Mouse (Mus musculus) gastrocnemius, postnatal 14 days (tissue): ENCODE results near the gene Lkaaear1. TPM values are rescaled to one million over a fixed set of nuclear protein-coding genes. Genes with fewer than 3 reads are reported as not detected.

ENCODE experiments used
- DNase-seq: peaks from one replicate; pipeline ENCODE4 v3.0.0; 2021; ENCODE audit warnings: mixed read lengths
- intact Hi-C: fragments of 180-260 bp; cut with DNase I; formaldehyde crosslinking; loops from one replicate; pipeline ENCODE4 v1.15.1; 2025; ENCODE audit warnings: low total_unique reads
- total RNA-seq, 2 experiments: library from RNA; stranded (reverse); gene quantifications; 2 replicates each; pipeline ENCODE4 v1.2.3; 2021

Gene Lkaaear1
- total RNA-seq, 2 experiments from 2014 or later = not detected

GRCm38 (mm10) chr2:181687586-181687985 is 10.7 kb downstream of the Lkaaear1 start:
- intact Hi-C loops = no loop called here
- DNase-seq = no peak

DNA sequence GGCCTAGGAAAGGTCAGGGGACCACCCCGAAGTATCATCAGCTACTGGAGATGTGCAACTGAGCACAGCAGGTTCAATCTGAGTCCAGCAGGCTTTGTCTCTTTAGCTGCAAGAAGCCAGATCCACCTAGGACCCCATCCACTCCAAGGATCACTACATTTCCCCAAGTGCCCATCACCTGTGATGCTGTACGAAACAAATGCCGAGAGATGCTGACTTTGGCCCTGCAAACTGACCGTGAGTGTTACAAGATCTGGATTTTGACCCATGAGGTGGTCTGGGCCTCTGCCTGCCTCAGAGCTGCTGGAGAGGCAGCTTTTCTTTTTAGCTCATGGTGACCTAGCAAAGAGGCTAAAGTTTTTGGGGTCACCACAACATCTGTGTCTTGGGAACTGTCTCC is 12.6 kb downstream of the Lkaaear1 start:
- no peak for DNase-seq
- intact Hi-C loops = no loop called here

- intact Hi-C loops = no loop called here
- no peak for DNase-seq
Measured at GRCm38 (mm10) chr2:181684713-181685112, 13.5 kb downstream of the Lkaaear1 start.

DNA sequence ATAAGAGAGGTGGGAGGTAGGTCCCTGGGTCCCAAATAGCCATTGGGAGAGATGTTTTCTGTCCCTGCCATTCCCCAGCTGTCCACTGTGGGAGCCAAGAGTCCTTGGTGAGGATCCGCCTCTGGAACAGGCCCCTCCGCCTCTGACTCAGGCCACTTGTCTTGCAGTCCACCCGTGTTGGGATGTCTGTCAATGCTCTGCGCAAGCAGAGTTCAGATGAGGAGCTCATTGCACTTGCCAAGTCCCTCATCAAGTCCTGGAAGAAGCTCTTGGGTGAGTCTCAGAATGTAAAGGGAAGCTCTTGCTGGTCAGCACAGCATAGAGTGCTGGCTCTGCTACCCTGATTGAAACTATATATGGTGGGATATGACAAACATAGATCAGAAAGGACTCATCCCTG is 14.9 kb downstream of the Lkaaear1 start:
- DNase-seq = no peak
- intact Hi-C loops = no loop called here

GRCm38 (mm10) chr2:181681978-181682377 is 16.3 kb downstream of the Lkaaear1 start:
- no peak for DNase-seq
- intact Hi-C loops = no loop called here

DNA sequence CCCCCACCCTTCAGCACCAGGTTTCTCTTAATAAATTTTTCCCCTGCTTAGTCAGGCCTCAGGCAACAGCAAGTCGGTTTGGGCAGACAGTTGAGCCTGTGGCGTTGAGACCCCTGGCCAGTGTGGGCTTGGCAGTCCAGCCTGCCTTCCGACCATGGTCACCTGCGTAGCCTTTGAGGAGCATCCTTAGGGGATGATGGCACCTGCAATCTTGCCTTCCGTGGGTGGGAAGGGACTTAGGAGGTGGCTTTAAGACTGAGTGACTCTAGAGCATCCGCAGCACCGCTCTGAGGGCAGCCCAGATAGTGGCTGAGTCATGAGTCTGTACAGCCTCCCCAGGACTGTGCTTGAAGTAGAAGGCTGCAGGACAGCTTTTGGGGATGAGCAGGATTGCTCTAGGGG is 17.5 kb downstream of the Lkaaear1 start:
- DNase-seq = no peak
- intact Hi-C loops = no loop called here

- peak; percentile 68 for DNase-seq
- intact Hi-C loops = no loop called here
Measured at GRCm38 (mm10) chr2:181679951-181680715, 18.1 kb downstream of the Lkaaear1 start, which contains the start of gene Tcea2. Tcea2 (plus strand) TSS chr2:181680310.

DNA sequence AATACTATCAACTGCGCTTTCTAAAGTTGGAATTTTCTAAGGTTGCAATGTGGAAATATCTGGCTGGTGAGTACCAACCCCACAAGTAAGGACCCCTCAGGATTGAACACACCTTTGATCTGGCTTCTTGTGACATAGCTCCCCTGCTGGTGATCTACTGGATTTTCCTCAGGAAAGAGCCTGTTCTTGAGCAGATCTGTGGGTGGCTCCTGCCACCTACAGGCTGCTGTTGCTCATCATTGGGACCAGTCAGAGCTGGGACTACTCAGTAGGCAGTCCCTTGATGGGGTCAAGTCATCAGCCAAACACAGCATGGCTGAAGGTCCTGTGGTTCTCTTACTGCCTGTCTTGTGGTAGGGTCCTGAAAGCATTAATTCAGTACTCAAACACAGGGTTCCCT is 19.5 kb downstream of the Lkaaear1 start:
- DNase-seq = peak; percentile 72
- intact Hi-C loops = no loop called here

DNA sequence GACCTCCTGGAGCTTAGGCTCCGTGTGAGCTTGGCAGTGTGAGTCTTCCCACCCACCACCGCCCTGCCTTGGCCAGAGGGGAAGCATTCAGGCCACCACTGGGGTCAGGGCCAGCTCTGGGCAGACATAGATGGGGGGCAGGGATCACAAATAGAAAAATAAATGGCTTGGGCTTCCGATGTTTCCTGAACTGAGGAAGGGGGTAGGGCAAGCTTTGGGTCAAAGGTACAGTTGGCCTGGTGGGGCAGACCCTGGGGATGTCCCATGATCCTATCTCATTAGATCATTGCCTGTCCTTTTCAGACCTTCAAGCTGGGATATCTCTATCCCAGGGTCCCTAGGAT is 20.5 kb downstream of the Lkaaear1 start:
- intact Hi-C loops = no loop called here
- DNase-seq = no peak

GRCm38 (mm10) chr2:181677096-181677754 is 21.0 kb downstream of the Lkaaear1 start:
- intact Hi-C loops = no loop called here
- DNase-seq = peak; percentile 44

DNA sequence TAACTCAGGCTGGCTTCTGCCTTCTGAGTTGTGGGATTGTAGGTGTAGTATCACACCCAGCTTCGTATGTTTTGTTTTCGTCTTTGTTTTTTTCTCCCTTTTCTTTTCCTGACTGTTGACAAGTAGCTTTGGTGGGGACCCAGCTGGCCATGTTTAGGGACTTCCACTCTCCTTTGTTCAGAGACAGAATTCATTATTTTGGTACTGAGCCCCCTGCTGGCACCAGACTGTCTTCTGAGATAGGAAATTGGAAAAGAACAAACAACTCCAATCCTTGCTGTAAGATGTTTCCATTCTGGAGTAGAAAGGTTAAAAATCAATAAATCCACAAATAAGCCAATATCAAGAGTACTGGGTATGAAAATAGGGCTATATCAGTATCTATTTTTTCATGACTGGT is 21.8 kb downstream of the Lkaaear1 start:
- no peak for DNase-seq
- intact Hi-C loops = no loop called here

GRCm38 (mm10) chr2:181675454-181675853 is 22.8 kb downstream of the Lkaaear1 start:
- peak; percentile 71 for DNase-seq
- intact Hi-C loops = no loop called here

DNA sequence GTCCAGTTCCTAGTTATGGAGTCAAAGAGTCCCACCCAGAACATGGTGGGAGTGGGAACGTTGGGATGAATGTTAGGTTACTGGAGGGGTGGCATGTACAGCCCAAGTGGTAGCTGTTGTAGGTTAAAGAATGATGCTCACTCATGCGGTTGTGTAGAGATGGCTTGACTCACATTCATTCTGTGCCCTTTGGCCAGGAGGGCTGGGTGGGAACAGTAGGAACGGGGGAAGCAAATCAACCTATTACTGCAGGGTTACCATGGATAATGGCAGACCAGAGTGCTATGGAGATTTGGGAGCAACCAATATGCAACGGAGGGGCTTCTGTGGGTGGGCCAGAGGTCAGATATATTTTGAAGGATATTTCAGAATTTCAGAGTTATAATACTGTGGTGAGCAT is 23.3 kb downstream of the Lkaaear1 start:
- DNase-seq = no peak
- intact Hi-C loops = no loop called here

- intact Hi-C loops = no loop called here
- DNase-seq = no peak
Measured at GRCm38 (mm10) chr2:181673501-181673900, 24.7 kb downstream of the Lkaaear1 start.

DNA sequence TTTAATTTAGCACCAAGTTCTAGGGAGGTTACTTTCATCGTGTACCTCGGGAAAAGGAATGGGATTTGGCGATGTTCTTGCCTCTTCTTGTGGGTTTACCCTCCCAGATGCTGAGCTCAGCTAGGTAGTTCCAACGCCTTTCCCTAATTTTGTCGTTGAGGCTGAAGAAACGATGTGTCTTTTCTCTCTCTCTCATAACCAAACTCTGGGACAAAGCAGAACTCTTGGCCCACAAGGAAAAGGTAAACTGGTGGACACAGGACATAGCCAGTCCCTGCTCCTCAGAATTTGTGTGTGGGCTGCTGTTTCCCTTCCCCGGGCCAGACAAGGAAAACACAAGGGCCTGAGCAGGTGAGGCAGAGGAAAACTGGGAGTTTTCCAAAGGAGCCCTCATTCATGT is 26.3 kb downstream of the Lkaaear1 start:
- no peak for DNase-seq
- intact Hi-C loops = no loop called here

DNA sequence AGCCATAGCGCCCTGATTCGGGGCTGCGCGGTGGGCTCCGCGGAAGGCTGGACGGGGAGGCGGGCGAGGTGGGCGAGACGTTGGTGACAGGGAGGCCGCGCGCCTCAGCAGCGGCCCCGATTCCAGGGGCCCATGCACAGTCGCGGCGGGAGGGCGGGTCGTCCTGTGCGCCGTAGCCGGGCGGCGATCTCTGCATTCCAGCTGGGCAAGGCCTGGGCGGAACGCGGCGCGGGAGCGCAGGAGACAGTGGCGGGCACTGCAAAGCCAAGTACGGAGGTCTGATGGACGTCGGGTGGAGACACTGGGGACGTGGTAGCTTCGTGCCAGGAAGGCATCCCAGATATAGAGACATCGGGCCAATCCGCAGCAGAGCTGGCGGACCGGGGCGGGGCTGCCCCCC is 26.9 kb downstream of the Lkaaear1 start, which contains the start of gene Sox18:
TSS of gene Sox18 (minus strand) at position 315 of the 400 bp plus-strand sequence.
- DNase-seq = peak; percentile 36
- intact Hi-C loops = no loop called here

GRCm38 (mm10) chr2:181670913-181671311 is 27.3 kb downstream of the Lkaaear1 start:
- intact Hi-C loops = no loop called here
- DNase-seq = no peak

- DNase-seq = no peak
- intact Hi-C loops = no loop called here
Measured at GRCm38 (mm10) chr2:181670285-181670912, 27.8 kb downstream of the Lkaaear1 start.

DNA sequence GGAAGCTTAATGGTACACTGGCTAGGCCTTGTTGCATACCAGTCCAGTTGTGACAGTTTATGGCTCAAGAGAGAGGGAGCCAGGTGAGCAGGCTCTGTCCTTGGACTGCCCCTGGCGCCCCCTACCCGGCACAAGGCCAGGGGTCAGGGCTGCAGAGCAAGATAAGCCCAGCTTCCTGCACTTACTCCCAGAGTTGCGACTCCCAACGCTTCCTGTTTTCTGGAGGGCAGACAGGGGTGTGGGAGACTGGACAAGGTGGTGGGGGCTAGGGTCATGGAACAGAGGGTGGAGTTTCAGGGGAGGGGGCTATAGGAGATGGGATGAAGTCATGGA is 35.0 kb downstream of the Lkaaear1 start:
- DNase-seq = no peak
- intact Hi-C loops = no loop called here

- intact Hi-C loops = no loop called here
- DNase-seq = no peak
Measured at GRCm38 (mm10) chr2:181662620-181663297, 35.5 kb downstream of the Lkaaear1 start.
